Mouse (Mus musculus): ENCODE measurements around the gene Pde9a. TPM values are rescaled to one million over a fixed set of nuclear protein-coding genes. Genes with fewer than 3 reads are reported as not detected.

Pde9a gene
- polyA plus RNA-seq, 1 experiment, result not detected

DNA sequence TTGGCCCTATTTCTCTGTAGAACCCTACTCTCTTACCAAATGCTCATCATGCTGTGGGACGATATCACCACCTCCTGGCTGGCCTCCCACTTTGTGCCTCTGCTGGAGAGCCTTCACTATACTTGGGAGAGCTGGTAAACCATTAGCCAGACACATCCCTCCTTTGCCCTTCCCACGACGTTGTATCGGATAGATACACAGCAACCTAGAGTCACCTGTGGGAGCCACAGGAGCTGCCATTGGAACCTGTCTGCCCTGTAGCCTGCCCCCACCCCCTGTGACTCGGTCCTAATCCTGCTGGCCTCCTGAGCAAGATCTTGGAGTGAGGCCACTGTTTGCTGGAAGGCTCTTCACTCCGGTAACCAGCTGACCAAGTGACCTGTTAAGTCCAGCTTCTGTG is 2.7 kb upstream of the Pde9a start:
- no peaks in the 10 kb centered on the region for H3K9me3 ChIP-seq (ENCODE audit: control insufficient read depth, low read length)
- H3K27me3 ChIP-seq (ENCODE audit: control insufficient read depth), result peaks cover 35% of the 10 kb centered on the region
- TF ChIP-seq TAL1 (IDR thresholded peaks at IDR 0.05; ENCODE audit: low read length) (no peak), GATA1 (IDR thresholded peaks at IDR 0.05; ENCODE audit: low read length) (no peak)

DNA sequence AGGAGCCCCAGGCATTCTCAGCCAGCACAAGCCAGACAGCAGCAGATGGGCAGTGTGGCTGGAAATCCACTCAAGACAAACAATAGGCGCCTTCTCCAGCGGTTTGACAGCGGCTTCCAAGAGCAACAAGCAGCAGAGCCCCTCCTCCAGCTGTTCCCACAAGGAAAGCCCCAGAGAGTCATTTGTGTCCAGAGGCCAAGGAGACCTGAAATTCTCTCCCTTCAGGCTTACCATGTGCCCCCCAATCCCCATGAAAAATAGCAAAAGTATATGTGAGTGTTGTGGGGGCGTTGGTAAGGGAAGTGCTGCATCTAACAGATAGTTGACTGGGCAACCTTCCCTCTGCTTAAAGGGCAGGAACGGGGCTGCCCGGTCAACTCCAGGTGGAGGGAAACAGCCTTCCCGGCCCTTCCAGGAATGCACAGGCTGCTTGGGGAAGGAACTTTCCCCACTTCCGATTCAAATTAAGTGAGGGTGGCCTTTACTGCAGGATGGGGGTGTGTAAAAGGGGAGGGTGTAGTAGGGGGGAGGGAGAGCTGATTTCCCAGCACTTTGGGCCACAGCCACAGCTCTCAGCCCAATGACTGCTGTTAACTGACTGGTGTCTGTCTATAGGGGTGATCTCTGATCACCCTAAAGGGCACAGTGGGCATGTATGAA is 912 bp upstream of the Pde9a start:
- H3K36me3 ChIP-seq (ENCODE audit: control insufficient read depth), result no peaks in the 10 kb centered on the region
- H3K4me3 ChIP-seq (replicated peaks), result no peak overlapping the region
- H3K9me3 ChIP-seq (ENCODE audit: control insufficient read depth, low read length), result no peaks in the 10 kb centered on the region
- H3K27me3 ChIP-seq (ENCODE audit: control insufficient read depth), result peaks cover 37% of the 10 kb centered on the region
- H3K4me1 ChIP-seq (ENCODE audit: control insufficient read depth), result peaks cover 3% of the 10 kb centered on the region
- TF ChIP-seq TAL1 (IDR thresholded peaks at IDR 0.05; ENCODE audit: low read length) (no peak), GATA1 (IDR thresholded peaks at IDR 0.05; ENCODE audit: low read length) (no peak)

More for the DNA sequence above, 2.7 kb upstream of the Pde9a start:
- Histone ChIP-seq H3K4me3 (replicated peaks) (no peak overlapping the region), H3K4me1 (ENCODE audit: control insufficient read depth) (peaks cover 3% of the 10 kb centered on the region), H3K36me3 (ENCODE audit: control insufficient read depth) (no peaks in the 10 kb centered on the region)

DNA sequence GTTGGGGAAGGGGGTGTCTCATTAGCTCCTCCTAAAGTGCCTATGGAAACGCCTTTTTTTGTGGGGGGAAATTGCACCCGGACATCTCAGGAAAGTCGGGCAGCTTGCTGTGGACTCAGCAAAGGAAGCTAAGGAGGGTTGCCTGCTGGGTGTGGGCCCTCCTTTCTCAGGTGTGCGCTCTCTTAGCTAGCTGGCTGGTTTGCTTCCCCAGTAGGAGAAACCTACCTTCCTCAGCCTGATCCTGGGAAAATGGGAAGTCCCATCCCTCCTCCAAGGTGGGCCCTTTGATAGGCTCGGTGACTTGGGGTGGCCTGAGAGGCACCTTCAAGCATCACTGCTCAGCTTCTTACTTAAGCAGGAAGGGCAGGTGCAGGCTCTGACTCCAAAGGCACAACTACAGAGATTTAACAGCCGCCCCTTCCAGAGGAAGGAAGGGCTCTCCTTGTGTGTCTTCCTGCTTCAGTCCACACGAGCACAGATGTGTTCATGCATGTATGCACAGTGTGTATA is 811 bp downstream of the Pde9a start:
- H3K9me3 ChIP-seq (ENCODE audit: control insufficient read depth, low read length), result no peaks in the 10 kb centered on the region

DNA sequence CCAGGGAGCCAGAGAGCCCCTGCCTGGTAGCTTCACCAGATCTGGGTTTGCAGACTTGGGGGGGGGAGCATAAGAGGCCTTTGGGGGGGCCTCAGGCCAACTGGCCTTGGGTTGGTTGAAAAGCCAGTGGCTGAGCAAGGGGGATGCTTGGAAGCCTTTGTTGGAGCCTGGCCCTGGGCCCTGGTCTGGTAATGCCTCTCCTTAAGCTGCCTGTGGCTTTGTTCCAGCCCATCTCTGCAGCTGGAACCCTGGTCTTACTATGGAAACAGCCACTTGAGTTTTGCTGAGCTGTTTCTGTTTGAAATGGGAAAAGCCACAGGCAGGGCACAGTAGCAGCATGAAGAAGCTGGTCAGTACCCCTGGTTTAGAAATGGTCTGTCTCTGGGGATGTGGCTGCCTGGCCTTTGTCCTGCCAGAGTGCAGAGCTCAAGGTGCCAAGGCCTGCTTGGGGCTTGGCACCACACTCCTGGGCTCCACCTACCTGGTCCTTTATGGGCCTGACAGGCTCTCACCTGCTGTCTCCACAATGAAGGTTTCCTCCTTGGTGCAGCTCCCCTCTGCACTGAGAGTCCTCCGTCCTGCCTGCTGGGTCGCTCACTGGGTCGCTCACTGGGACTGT is 3.5 kb downstream of the Pde9a start:
- H3K4me3 ChIP-seq (replicated peaks), result no peak overlapping the region
- no peaks in the 10 kb centered on the region for H3K36me3 ChIP-seq (ENCODE audit: control insufficient read depth)
- peaks cover 3% of the 10 kb centered on the region for H3K4me1 ChIP-seq (ENCODE audit: control insufficient read depth)
- peaks cover 36% of the 10 kb centered on the region for H3K27me3 ChIP-seq (ENCODE audit: control insufficient read depth)
- no peak for TF ChIP-seq GATA1 (IDR thresholded peaks at IDR 0.05; ENCODE audit: low read length)
- no peak for TF ChIP-seq TAL1 (IDR thresholded peaks at IDR 0.05; ENCODE audit: low read length)
- no peaks in the 10 kb centered on the region for H3K9me3 ChIP-seq (ENCODE audit: control insufficient read depth, low read length)

More for the DNA sequence above, 811 bp downstream of the Pde9a start:
- Histone ChIP-seq H3K27me3 (ENCODE audit: control insufficient read depth) (peaks cover 37% of the 10 kb centered on the region), H3K4me3 (replicated peaks) (peak overlapping the region; percentile 48), H3K4me1 (ENCODE audit: control insufficient read depth) (peaks cover 3% of the 10 kb centered on the region), H3K36me3 (ENCODE audit: control insufficient read depth) (no peaks in the 10 kb centered on the region)
- TF ChIP-seq TAL1 (IDR thresholded peaks at IDR 0.05; ENCODE audit: low read length) (no peak), GATA1 (IDR thresholded peaks at IDR 0.05; ENCODE audit: low read length) (no peak)

DNA sequence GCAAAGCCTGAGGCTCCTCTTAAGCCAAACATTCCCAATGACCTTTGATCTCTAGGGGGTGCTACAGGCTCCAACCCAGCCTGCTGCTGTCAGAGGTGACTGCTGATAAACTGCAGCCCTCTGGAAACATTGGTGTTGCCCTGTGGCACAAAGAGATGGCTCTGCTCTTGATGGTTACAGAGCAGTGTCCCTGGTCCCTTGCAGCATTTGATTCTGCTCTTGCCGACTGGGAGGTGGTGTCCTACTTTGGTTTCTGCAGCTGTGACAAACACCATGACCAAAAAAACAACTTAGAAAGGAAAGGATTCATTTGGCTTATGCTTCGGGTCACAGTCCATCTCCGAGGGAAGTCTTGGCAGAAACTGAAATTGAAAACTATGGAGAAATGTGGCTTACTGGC is 5.5 kb downstream of the Pde9a start:
- H3K36me3 ChIP-seq (ENCODE audit: control insufficient read depth), result no peaks in the 10 kb centered on the region
- H3K4me3 ChIP-seq (replicated peaks), result no peak overlapping the region
- H3K27me3 ChIP-seq (ENCODE audit: control insufficient read depth), result peaks cover 17% of the 10 kb centered on the region
- H3K9me3 ChIP-seq (ENCODE audit: control insufficient read depth, low read length), result no peaks in the 10 kb centered on the region
- H3K4me1 ChIP-seq (ENCODE audit: control insufficient read depth), result no peaks in the 10 kb centered on the region
- TF ChIP-seq TAL1 (IDR thresholded peaks at IDR 0.05; ENCODE audit: low read length), result no peak
- TF ChIP-seq GATA1 (IDR thresholded peaks at IDR 0.05; ENCODE audit: low read length), result no peak

DNA sequence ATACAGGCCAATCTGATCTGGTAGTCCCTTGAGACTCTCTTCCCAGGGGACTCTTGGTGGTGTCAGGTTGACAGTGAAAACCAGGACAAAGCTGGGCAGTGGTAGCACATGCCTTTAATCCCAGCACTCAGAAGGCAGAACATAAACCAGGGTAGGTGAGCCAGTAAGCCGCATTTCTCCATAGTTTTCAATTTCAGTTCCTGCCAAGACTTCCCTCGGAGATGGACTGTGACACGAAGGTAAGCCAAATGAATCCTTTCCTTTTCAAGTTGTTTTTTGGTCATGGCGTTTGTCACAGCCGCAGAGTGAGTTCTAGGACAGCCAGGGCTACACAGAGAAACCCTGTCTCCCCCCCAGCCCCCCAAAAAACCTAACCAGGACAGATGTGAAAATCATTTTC is 6.0 kb downstream of the Pde9a start:
- H3K4me1 ChIP-seq (ENCODE audit: control insufficient read depth), result no peaks in the 10 kb centered on the region
- no peaks in the 10 kb centered on the region for H3K9me3 ChIP-seq (ENCODE audit: control insufficient read depth, low read length)
- H3K4me3 ChIP-seq (replicated peaks), result no peak overlapping the region
- H3K27me3 ChIP-seq (ENCODE audit: control insufficient read depth), result peaks cover 12% of the 10 kb centered on the region
- TF ChIP-seq TAL1 (IDR thresholded peaks at IDR 0.05; ENCODE audit: low read length) (no peak), GATA1 (IDR thresholded peaks at IDR 0.05; ENCODE audit: low read length) (no peak)
- H3K36me3 ChIP-seq (ENCODE audit: control insufficient read depth), result no peaks in the 10 kb centered on the region

DNA sequence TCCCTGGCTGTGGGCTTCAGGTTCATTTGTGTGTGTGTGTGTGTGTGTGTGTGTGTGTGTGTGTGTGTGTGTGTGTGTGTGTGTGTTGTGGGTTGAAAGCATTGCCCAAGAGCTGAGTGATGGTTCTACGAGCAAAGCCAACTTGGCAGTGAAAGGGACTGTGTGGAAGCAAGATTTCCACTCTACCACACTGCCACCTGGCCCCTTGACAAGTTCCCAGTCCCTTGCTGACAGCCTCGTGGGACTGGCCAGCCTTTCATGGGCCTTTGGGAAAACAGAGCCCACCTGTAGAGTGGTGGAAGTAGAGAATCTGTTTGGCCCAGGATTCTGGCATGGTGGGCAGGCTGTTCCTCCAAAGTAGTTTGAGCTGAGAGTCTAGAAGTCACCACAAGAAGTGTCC is 7.8 kb downstream of the Pde9a start:
- no peaks in the 10 kb centered on the region for H3K36me3 ChIP-seq (ENCODE audit: control insufficient read depth)
- no peak for TF ChIP-seq GATA1 (IDR thresholded peaks at IDR 0.05; ENCODE audit: low read length)
- no peak for TF ChIP-seq TAL1 (IDR thresholded peaks at IDR 0.05; ENCODE audit: low read length)
- H3K4me1 ChIP-seq (ENCODE audit: control insufficient read depth), result no peaks in the 10 kb centered on the region
- no peak overlapping the region for H3K4me3 ChIP-seq (replicated peaks)
- H3K9me3 ChIP-seq (ENCODE audit: control insufficient read depth, low read length), result no peaks in the 10 kb centered on the region
- H3K27me3 ChIP-seq (ENCODE audit: control insufficient read depth), result 0 out of 2 replicates have a peak, but pooled peaks cover under 1% of the 10 kb centered on the region

DNA sequence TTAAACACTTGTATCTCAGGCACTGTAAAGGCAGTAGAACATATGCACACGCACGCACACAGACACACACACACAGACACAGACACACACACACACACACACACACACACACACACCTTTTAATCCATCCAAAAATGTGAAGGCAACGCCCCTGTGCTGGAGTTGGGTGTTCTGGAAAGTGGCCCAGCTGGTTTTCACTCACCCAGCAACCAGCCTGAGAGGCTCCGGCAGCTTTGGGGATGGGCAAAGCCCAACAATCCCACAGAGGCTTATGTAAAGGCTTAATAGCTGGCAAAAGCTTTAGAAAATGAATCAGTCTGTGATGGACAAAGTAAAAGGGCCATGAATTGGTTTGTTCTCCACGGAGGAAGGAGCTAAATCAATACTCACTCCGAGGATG is 14.3 kb downstream of the Pde9a start:
- TF ChIP-seq GATA1 (IDR thresholded peaks at IDR 0.05; ENCODE audit: low read length), result no peak
- TF ChIP-seq TAL1 (IDR thresholded peaks at IDR 0.05; ENCODE audit: low read length), result no peak
- H3K9me3 ChIP-seq (ENCODE audit: control insufficient read depth, low read length), result no peaks in the 10 kb centered on the region
- H3K4me1 ChIP-seq (ENCODE audit: control insufficient read depth), result no peaks in the 10 kb centered on the region

DNA sequence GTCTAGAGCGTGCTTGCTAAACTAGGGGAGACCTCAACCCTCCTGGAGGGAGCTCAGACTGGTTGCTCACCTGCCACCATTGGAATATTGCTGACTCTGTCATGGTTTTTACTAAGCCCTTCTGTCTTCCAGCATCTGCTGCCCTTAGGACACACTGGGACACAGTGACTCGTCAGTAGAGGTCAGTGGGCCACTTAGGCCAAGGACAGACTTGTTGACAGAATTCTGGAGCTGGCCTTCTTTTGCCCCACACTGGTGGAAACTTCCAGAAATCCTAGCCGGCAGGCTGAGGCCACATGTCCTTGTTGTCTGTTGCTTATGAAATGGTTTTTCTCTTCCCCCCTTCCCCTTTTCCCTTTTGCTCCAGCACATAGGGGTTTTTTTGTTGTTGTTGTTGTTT is 15.2 kb downstream of the Pde9a start:
- Histone ChIP-seq H3K36me3 (ENCODE audit: control insufficient read depth) (no peaks in the 10 kb centered on the region), H3K9me3 (ENCODE audit: control insufficient read depth, low read length) (no peaks in the 10 kb centered on the region), H3K27me3 (ENCODE audit: control insufficient read depth) (no peaks in the 10 kb centered on the region), H3K4me1 (ENCODE audit: control insufficient read depth) (no peaks in the 10 kb centered on the region), H3K4me3 (replicated peaks) (no peak overlapping the region)
- no peak for TF ChIP-seq TAL1 (IDR thresholded peaks at IDR 0.05; ENCODE audit: low read length)
- TF ChIP-seq GATA1 (IDR thresholded peaks at IDR 0.05; ENCODE audit: low read length), result no peak

More for the DNA sequence above, 14.3 kb downstream of the Pde9a start:
- no peaks in the 10 kb centered on the region for H3K27me3 ChIP-seq (ENCODE audit: control insufficient read depth)
- H3K36me3 ChIP-seq (ENCODE audit: control insufficient read depth), result no peaks in the 10 kb centered on the region
- H3K4me3 ChIP-seq (replicated peaks), result no peak overlapping the region

All from erythroblast, embryonic 14.5 days (primary cell).